Mouse (Mus musculus) embryonic facial prominence, embryonic 15.5 days (tissue): ENCODE measurements around the gene Aqp12. TPM values are rescaled to one million over a fixed set of nuclear protein-coding genes. Genes with fewer than 3 reads are reported as not detected.

Experiments used
- ATAC-seq: fragments of 200-750 bp; cut with Nextera tagmentation; 2 replicates; pipeline ENCODE4 v1.8.0; 2017; ENCODE audit warnings: low read depth, moderate TSS enrichment; ENCODE audit not compliant: insufficient number of reproducible peaks, low FRiP score, low TSS enrichment
- H3K27ac ChIP-seq: fragments of 300-500 bp; sonication (generic); replicated peaks from 2 replicates; pipeline ENCODE4 v1.5.1; 2015; ENCODE audit warnings: mild to moderate bottlenecking, inconsistent platforms
- H3K27me3 ChIP-seq: fragments of 300-500 bp; sonication (generic); 2 replicates; pipeline ENCODE4 v1.6.1; 2015; ENCODE audit warnings: inconsistent platforms
- H3K36me3 ChIP-seq: fragments of 300-500 bp; sonication (generic); 2 replicates; pipeline ENCODE4 v1.6.1; 2015; ENCODE audit warnings: mild to moderate bottlenecking, inconsistent platforms
- H3K4me1 ChIP-seq: fragments of 300-500 bp; sonication (generic); 2 replicates; pipeline ENCODE4 v1.6.1; 2015; ENCODE audit warnings: inconsistent platforms
- H3K4me2 ChIP-seq: fragments of 300-500 bp; sonication (generic); replicated peaks from 2 replicates; pipeline ENCODE4 v1.6.1; 2015; ENCODE audit warnings: mild to moderate bottlenecking, inconsistent platforms
- H3K4me3 ChIP-seq: fragments of 300-500 bp; sonication (generic); replicated peaks from 2 replicates; pipeline ENCODE4 v1.5.1; 2015; ENCODE audit warnings: mild to moderate bottlenecking, inconsistent platforms
- H3K9ac ChIP-seq: fragments of 300-500 bp; sonication (generic); 2 replicates; pipeline ENCODE4 v1.6.1; 2015; ENCODE audit warnings: inconsistent platforms
- H3K9me3 ChIP-seq: fragments of 300-500 bp; sonication (generic); replicated peaks from 2 replicates; pipeline ENCODE4 v1.6.1; 2016; ENCODE audit warnings: inconsistent platforms
- WGBS: fragments of 180-500 bp; shearing (Covaris S2); methylation state at CpG from one replicate; pipeline ENCODE4 v1.1.7; 2015; 5-methylcytosine and 5-hydroxymethylcytosine counted together
- polyA plus RNA-seq: library from polyadenylated mRNA; unstranded; fragments of >200 nt; fragmentation: Nextera tagmentation; extraction: Ambion mirVana; gene quantifications from 2 replicates; pipeline ENCODE4 v1.2.1, GENCODE M21; 2015

Gene Aqp12
- polyA plus RNA-seq, 1 experiment from 2014 or later = not detected

DNA sequence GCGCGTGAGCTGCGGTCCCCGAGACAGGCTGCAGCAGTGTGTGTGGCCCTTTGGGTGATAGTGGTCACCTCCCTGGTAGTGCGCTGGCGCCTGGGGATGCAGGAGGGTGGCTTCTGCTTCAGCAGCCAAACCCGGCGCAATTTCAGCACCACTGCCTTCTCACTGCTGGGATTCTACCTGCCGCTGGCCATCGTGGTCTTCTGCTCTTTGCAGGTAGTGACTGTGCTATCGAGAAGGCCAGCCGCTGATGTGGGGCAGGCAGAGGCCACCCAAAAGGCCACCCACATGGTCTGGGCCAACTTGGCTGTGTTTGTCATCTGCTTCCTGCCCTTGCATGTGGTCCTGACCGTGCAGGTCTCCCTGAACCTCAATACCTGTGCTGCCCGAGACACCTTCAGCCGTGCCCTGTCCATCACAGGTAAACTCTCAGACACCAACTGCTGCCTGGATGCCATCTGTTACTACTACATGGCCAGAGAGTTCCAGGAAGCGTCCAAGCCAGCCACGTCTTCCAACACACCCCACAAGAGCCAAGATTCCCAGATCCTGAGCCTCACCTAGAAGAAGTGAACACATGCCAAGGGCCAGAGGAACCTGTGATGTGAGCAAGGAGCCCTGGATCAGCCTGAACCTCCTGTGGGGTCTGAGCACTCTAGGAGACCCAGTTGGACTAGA lies 23.1 kb upstream of the Aqp12 start:
- Histone ChIP-seq H3K36me3 (no peaks in the 10 kb centered on the region), H3K27ac (no peak overlapping the region)
- 90% methylated on average over 17 of the region's 17 CpGs for WGBS

DNA sequence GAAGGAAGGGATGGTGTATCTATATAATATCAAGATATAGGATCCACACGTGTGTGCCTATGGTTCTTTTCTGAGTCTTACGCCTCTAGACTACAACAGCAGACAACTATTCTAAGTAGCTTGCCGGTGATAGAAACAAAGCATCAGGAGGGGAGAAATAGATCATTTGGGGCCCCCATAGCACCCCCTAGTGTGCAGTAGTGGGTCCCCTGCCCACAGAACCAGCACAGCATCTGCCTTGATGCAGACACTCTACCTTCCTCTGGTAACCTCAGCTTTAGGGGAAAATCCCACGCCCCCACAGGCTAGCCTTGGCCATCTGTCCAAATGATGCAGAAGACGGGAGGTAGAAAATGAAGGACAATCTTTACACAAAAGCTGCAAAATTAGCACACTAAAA lies 21.1 kb upstream of the Aqp12 start:
- Histone ChIP-seq H3K4me3 (no peak overlapping the region), H3K27me3 (no peaks in the 10 kb centered on the region), H3K36me3 (no peaks in the 10 kb centered on the region), H3K27ac (no peak overlapping the region), H3K9me3 (no peaks in the 10 kb centered on the region), H3K9ac (no peak overlapping the region), H3K4me2 (no peak overlapping the region), H3K4me1 (no peaks in the 10 kb centered on the region)
- 84% methylated on average over 5 of the region's 5 CpGs for WGBS
- no peak for ATAC-seq

More for the DNA sequence above, 23.1 kb upstream of the Aqp12 start:
- H3K4me3 ChIP-seq = no peak overlapping the region
- H3K9ac ChIP-seq = no peak overlapping the region
- no peak overlapping the region for H3K4me2 ChIP-seq
- H3K4me1 ChIP-seq = peaks cover 14% of the 10 kb centered on the region
- no peak for ATAC-seq
- H3K9me3 ChIP-seq = no peaks in the 10 kb centered on the region
- H3K27me3 ChIP-seq = no peaks in the 10 kb centered on the region; the same call in 1 of the 2 replicates

DNA sequence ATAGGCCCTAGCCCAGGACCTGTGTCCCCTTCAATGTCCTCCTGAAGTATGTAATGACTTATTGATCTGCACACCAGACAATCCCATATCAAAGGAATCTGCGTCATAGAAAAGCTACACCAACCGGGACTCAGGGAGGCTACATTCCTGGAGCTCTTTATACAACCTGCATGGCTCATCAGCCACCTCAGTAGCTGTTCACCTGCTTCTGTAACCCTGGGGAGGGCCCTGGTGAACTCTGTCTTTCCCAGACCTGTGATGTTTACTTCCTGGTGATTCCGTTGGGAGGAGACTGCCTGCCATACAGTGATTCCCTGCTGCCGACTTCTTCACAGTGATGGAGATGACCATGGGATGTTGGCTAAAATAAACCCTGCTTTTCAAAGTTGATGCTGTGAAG lies 17.2 kb upstream of the Aqp12 start:
- Histone ChIP-seq H3K36me3 (no peaks in the 10 kb centered on the region), H3K27ac (no peak overlapping the region), H3K27me3 (no peaks in the 10 kb centered on the region), H3K9ac (no peak overlapping the region), H3K9me3 (no peaks in the 10 kb centered on the region), H3K4me2 (no peak overlapping the region), H3K4me3 (no peak overlapping the region), H3K4me1 (no peaks in the 10 kb centered on the region)
- ATAC-seq = no peak
- 77% methylated on average over 4 of the region's 4 CpGs for WGBS

DNA sequence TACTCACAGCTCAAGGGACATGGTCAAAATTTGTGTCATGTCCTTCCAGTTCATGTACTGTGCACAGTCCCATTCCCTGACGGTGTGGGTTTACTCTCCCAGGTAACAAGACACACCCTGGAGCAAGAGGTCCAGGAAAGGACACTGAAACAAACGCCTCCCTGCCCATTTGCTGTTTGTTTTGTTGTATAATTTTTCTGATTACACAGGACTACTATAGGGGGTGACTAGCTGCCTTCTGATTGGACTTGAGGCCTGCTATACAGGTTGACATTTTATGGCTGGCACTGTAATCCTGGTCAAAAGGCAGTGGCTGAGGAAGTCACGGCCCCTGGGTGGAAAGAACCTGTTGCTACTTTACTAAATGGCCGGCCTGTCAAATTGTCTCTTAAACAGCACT lies 16.2 kb upstream of the Aqp12 start:
- no peak overlapping the region for H3K4me2 ChIP-seq
- no peak overlapping the region for H3K27ac ChIP-seq
- H3K36me3 ChIP-seq = no peaks in the 10 kb centered on the region
- H3K9me3 ChIP-seq = no peaks in the 10 kb centered on the region
- H3K9ac ChIP-seq = no peak overlapping the region
- ATAC-seq = no peak
- 50% methylated on average over 4 of the region's 4 CpGs for WGBS
- no peak overlapping the region for H3K4me3 ChIP-seq
- H3K4me1 ChIP-seq = no peaks in the 10 kb centered on the region
- no peaks in the 10 kb centered on the region for H3K27me3 ChIP-seq

DNA sequence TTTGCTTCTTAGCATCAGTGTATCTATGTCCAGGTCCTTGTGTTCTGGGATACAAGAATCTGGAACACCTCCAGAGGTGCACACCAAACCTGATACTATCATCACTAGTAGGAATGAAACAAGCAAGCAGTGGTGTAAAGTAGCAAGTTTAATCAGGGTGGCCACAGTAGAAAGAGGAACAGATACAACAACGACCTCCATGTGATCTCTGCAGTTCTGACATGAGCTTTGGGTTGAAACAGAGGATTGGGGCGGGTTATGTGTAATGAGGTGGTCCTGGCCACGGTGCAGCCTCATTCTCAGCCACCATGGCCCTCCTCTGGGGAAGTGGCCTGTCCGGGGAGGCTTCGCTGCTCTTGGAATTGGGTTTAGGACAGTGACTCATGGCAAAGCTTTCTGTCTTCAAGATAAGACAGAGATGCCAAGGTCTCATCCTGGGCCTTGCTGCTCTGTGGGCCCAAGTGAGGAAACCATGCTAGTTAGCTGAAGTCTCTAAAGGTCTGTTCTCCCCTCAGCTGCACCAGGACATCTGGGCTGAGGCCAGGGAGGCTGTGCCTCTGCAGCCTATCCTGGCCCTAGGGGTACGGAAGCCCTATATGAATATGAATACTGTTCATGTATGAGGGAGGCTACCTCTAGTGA lies 13.8 kb upstream of the Aqp12 start:
- H3K9me3 ChIP-seq = no peaks in the 10 kb centered on the region
- no peak overlapping the region for H3K27ac ChIP-seq
- no peak for ATAC-seq
- no peaks in the 10 kb centered on the region for H3K36me3 ChIP-seq
- no peak overlapping the region for H3K9ac ChIP-seq
- no peaks in the 10 kb centered on the region for H3K27me3 ChIP-seq
- no peak overlapping the region for H3K4me3 ChIP-seq
- WGBS = 82% methylated on average over 6 of the region's 6 CpGs
- H3K4me1 ChIP-seq = no peaks in the 10 kb centered on the region
- no peak overlapping the region for H3K4me2 ChIP-seq

DNA sequence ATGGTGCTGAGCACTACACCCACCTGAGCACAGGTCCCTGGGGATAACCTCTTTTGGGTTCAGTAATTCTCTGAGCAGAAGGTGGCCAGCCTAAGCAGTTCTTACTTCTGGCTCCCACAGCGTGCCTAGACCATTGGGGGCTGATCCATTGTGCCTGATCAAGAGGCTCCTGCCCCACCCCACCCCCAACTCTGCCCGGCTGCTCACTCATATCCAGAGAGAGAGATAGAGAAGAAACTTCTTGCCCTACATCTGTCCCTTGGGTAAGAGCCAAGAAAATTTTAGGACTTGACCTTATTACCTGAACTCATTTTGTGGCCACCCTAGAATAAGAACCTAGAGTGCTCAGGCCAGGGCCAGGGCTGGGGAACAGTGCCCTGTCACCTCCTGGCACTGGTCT lies 13.3 kb upstream of the Aqp12 start:
- Histone ChIP-seq H3K27me3 (no peaks in the 10 kb centered on the region), H3K4me3 (no peak overlapping the region), H3K4me2 (no peak overlapping the region), H3K9me3 (no peaks in the 10 kb centered on the region), H3K36me3 (no peaks in the 10 kb centered on the region), H3K27ac (no peak overlapping the region), H3K9ac (no peak overlapping the region), H3K4me1 (no peaks in the 10 kb centered on the region)
- ATAC-seq = no peak
- WGBS = 77% methylated on average over 2 of the region's 2 CpGs

DNA sequence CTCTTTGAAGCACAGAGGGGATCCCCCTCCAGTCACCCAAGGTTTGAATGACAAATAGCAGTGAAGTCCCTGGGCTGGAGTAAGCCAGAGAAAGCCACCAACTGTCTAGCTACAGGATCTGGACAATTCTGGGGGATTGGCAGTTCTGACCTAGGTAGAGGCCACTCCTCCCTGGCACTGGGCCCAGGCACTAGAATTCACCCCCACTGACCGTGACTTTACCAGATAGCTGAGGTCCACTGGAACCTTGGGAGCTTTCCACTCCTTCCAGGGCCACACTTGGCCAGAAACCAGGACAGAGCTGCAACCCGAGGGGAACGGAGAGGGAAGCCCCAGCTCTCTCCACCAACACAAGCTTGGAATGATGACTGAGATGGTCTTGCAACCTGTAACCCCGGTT lies 3.1 kb downstream of the Aqp12 start:
- Histone ChIP-seq H3K4me1 (no peaks in the 10 kb centered on the region), H3K36me3 (no peaks in the 10 kb centered on the region), H3K9me3 (no peaks in the 10 kb centered on the region), H3K27ac (no peak overlapping the region), H3K4me3 (no peak overlapping the region), H3K27me3 (no peaks in the 10 kb centered on the region), H3K4me2 (no peak overlapping the region), H3K9ac (no peak overlapping the region)
- ATAC-seq = no peak
- WGBS = 63% methylated on average over 4 of the region's 4 CpGs

DNA sequence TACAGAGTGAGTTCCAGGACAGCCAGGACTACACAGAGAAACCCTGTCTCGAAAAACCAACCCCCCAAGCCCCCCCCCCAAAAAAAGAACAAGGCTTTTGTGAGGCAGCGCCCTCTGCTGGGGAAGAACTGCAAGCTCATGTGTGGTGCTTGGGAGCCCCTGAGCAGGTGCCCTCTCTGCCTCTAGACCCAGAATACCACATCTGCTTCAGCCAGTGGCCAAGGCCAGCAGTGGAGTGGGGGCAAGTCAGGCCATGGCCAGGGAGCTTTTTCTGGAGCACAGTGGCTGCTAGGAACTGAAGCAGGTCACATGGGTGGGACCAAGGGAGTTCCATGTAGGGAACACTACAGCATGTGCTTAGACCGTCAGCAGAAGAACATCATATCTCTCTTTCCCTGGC lies 4.6 kb downstream of the Aqp12 start:
- Histone ChIP-seq H3K27ac (no peak overlapping the region), H3K4me2 (no peak overlapping the region), H3K4me1 (no peaks in the 10 kb centered on the region), H3K4me3 (no peak overlapping the region), H3K27me3 (no peaks in the 10 kb centered on the region), H3K9ac (no peak overlapping the region), H3K9me3 (no peaks in the 10 kb centered on the region), H3K36me3 (no peaks in the 10 kb centered on the region)
- ATAC-seq = no peak
- 35% methylated on average over 3 of the region's 3 CpGs for WGBS

DNA sequence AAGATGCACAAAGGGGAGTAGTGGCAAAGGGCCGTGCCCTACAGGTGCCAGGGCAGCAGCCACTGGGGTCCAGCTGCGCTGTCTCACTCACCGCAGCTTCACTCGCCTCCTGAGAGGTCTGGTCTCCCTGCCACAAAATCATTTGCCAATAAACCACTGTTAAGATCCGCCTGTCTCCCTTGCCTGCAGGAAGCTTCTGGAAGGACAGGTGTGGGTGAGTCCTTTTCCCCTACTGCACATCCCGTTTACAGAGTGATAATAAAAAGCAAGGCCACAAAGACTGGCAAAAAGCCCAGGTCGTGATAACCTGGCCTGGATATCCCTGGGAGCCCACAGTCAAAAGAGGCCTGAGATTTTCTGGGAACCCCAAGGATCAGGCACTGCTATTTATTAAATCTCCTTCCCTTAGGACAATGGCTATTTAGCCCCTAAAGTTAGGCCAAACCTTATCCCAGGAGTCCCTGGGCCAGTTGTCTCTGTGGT lies 6.0 kb downstream of the Aqp12 start:
- H3K9me3 ChIP-seq = no peaks in the 10 kb centered on the region
- ATAC-seq = no peak
- no peaks in the 10 kb centered on the region for H3K4me1 ChIP-seq
- H3K36me3 ChIP-seq = no peaks in the 10 kb centered on the region
- H3K27ac ChIP-seq = no peak overlapping the region
- H3K4me2 ChIP-seq = no peak overlapping the region
- no peaks in the 10 kb centered on the region for H3K27me3 ChIP-seq
- no peak overlapping the region for H3K4me3 ChIP-seq
- no peak overlapping the region for H3K9ac ChIP-seq
- WGBS = 76% methylated on average over 7 of the region's 7 CpGs

DNA sequence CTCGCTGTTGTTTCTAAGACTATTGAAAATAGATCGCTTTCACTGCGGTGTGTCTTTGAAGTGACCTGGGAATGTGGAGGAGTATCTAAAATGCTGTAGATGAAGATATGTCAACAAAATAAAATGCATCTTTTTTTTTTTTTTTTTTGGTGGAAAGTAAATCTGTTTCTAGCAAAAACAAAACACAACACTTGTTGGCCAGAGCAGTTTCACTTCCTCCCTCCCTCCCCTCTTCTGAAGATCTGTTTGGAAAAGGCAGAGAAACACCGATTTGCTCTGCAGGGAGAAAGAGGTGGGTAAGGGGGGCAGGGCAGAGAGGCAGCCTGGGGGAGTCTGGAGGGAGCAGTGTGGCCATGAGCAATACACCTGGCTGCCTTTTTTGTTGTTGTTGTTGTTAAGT lies 7.2 kb downstream of the Aqp12 start:
- no peaks in the 10 kb centered on the region for H3K4me1 ChIP-seq
- H3K9me3 ChIP-seq = no peaks in the 10 kb centered on the region
- ATAC-seq = no peak
- no peak overlapping the region for H3K27ac ChIP-seq
- H3K36me3 ChIP-seq = no peaks in the 10 kb centered on the region
- no peak overlapping the region for H3K9ac ChIP-seq
- no peak overlapping the region for H3K4me2 ChIP-seq
- H3K4me3 ChIP-seq = no peak overlapping the region
- WGBS = 76% methylated on average over 4 of the region's 4 CpGs
- no peaks in the 10 kb centered on the region for H3K27me3 ChIP-seq

DNA sequence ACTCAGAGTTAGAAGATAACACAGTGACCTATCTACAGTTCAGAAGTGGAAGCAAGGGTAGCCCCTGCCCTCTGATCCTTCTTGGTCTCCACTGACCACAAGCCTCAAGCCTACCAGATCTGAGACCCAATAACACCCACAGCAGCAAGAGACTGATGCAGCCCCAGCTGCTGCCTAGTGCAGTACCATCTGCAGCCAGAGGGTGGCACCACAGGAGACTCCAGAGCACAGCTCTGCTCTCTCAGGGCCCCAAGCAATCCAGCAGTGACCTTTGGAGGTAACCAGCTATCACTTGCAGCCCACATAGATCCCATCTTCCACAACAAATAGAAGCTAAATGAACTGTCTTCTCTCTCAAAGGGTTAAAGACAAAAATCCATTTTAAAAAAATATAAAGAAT lies 8.3 kb downstream of the Aqp12 start:
- Histone ChIP-seq H3K9me3 (no peaks in the 10 kb centered on the region), H3K4me2 (no peak overlapping the region), H3K4me1 (no peaks in the 10 kb centered on the region), H3K27ac (no peak overlapping the region), H3K27me3 (no peaks in the 10 kb centered on the region), H3K4me3 (no peak overlapping the region), H3K9ac (no peak overlapping the region), H3K36me3 (no peaks in the 10 kb centered on the region)
- ATAC-seq = 0 out of 2 replicates have a peak, but pooled peaks have one; percentile 23

DNA sequence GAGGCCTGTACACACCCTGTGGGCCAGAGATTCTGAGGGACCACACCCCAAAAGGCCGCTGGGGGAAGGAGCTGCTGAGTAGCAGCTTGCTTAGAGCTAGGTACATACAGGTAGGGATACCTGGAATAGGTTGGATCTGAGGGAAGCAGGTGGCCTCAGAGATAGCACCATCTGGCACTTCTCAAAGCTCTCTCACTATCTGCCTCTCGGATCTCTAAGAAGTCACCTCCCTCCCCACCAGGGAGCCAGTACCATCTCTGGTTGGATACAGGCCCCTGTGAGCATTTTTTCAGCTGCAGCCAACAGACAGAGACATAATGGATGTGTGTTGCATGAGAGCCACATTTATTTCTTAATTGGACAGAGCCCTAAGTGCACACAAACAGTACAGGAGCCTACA lies 9.0 kb downstream of the Aqp12 start:
- 71% methylated on average over 2 of the region's 2 CpGs for WGBS
- H3K27ac ChIP-seq = no peak overlapping the region
- ATAC-seq = no peak

More for the DNA sequence above, 9.0 kb downstream of the Aqp12 start:
- Histone ChIP-seq H3K9ac (no peak overlapping the region), H3K9me3 (no peaks in the 10 kb centered on the region), H3K4me3 (no peak overlapping the region), H3K4me1 (no peaks in the 10 kb centered on the region), H3K4me2 (no peak overlapping the region), H3K36me3 (no peaks in the 10 kb centered on the region), H3K27me3 (no peaks in the 10 kb centered on the region)
